Mouse (Mus musculus): ENCODE measurements at regions not wholly inside any gene's neighbourhood (a gene's known extent, or its start where the extent isn't known, plus 50 kb on each side); places are given as distances from the start of the nearest gene placed in this dataset.
A peak's percentile ranks its signal among the peaks of the same experiment; 100 is the strongest.

GRCm38 (mm10) chr6:79619991-79620390 is 197.7 kb upstream of the Gm20594 start:
- DNase-seq (ENCODE audit: low spot score in 2 of 2) = no peak

GRCm38 (mm10) chr6:79631683-79632082 is 186.0 kb upstream of the Gm20594 start:
- DNase-seq (ENCODE audit: low spot score in 2 of 2) = peak; percentile 32 to 46

- DNase-seq (ENCODE audit: low spot score in 2 of 2) = no peak
Observed at GRCm38 (mm10) chr6:79651286-79651685, 166.4 kb upstream of the Gm20594 start.
